Mouse (Mus musculus) stomach, embryonic 16.5 days (tissue): ENCODE measurements around the gene Acpp. TPM values are rescaled to one million over a fixed set of nuclear protein-coding genes. Genes with fewer than 3 reads are reported as not detected.

Source experiments
- ATAC-seq: fragments of 200-750 bp; cut with Nextera tagmentation; 2 replicates; pipeline ENCODE4 v1.8.0; 2017; ENCODE audit warnings: moderate number of reproducible peaks, moderate TSS enrichment; ENCODE audit not compliant: insufficient read depth, low FRiP score
- H3K27ac ChIP-seq: fragments of 300-500 bp; sonication (generic); 2 replicates; pipeline ENCODE4 v1.5.1; 2014; ENCODE audit warnings: low read length
- H3K27me3 ChIP-seq: fragments of 300-500 bp; sonication (generic); 2 replicates; pipeline ENCODE4 v1.6.1; 2014; ENCODE audit warnings: low read length, control low read depth, mixed read lengths; ENCODE audit not compliant: control insufficient read depth, insufficient read depth
- H3K36me3 ChIP-seq: fragments of 300-500 bp; sonication (generic); 2 replicates; pipeline ENCODE4 v1.6.1; 2014; ENCODE audit warnings: low read length; ENCODE audit not compliant: control insufficient read depth, insufficient read depth
- H3K4me1 ChIP-seq: fragments of 300-500 bp; sonication (generic); 2 replicates; pipeline ENCODE4 v1.6.1; 2014; ENCODE audit warnings: low read length, control low read depth, mixed read lengths; ENCODE audit not compliant: control insufficient read depth, insufficient read depth
- H3K4me2 ChIP-seq: fragments of 300-500 bp; sonication (generic); 2 replicates; pipeline ENCODE4 v1.6.1; 2014; ENCODE audit warnings: low read depth, low read length, mixed read lengths
- H3K4me3 ChIP-seq: fragments of 300-500 bp; sonication (generic); replicated peaks from 2 replicates; pipeline ENCODE4 v1.5.1; 2014; ENCODE audit warnings: mild to moderate bottlenecking, low read length
- H3K9ac ChIP-seq: fragments of 300-500 bp; sonication (generic); 2 replicates; pipeline ENCODE4 v1.6.1; 2014; ENCODE audit warnings: low read length
- H3K9me3 ChIP-seq: fragments of 300-500 bp; sonication (generic); replicated peaks from 2 replicates; pipeline ENCODE4 v1.6.1; 2016; ENCODE audit warnings: low read length, control low read depth; ENCODE audit not compliant: control insufficient read depth
- WGBS: fragments of 180-500 bp; shearing (Covaris S2); extraction: QIAGEN DNeasy Blood & Tissue Kit; methylation state at CpG from one replicate; pipeline ENCODE4 v1.1.7; 2014; 5-methylcytosine and 5-hydroxymethylcytosine counted together
- polyA plus RNA-seq: library from polyadenylated mRNA; unstranded; fragments of >200 nt; fragmentation: Nextera tagmentation; extraction: Ambion mirVana; gene quantifications from 2 replicates; pipeline ENCODE4 v1.2.1, GENCODE M21; 2015

Gene Acpp
- polyA plus RNA-seq, 1 experiment from 2014 or later: 1.5 TPM

DNA sequence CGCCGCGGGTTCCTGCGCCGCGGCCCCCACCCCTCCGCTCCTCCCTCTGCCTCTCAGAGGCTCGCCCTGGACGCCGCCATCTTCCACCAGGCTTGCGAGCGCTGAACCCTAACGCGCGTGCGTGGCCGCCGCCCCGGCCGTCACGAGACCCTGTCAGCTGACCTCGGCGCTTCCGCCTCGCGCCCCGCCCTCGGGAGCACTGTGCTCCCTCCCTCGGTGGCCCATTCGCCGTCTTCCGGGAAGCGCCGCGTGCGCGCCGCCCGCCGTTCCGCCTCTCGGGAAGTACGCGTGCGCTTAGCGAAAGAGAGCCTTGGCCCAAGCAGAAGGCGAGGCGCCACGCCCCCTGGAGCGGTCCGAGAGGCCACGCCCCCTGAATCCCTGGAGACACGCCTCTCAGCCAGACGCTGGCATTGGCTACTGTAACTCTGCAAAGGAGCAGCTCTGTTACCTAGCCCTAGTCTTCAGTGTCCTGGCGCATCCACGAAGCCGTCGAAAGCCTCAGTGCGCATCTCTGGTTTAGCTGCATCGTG is 74.7 kb downstream of the Acpp start, which contains the start of gene Dnajc13:
Gene Dnajc13, minus strand, starts transcription at position 108 of the 530 bp plus-strand sequence.
- peak within 1 kb of the TSS; percentile 93 for H3K4me3 ChIP-seq
- H3K4me1 ChIP-seq: peaks cover 15% of the 10 kb centered on the region
- H3K9ac ChIP-seq: peak within 1 kb of the TSS; percentile 92
- no peaks in the 10 kb centered on the region for H3K36me3 ChIP-seq
- WGBS: 1% methylated on average over 60 of the region's 60 CpGs
- H3K27ac ChIP-seq: peak within 1 kb of the TSS; percentile 88
- ATAC-seq: peak; percentile 98
- H3K27me3 ChIP-seq: no peaks in the 10 kb centered on the region
- H3K4me2 ChIP-seq: peak within 1 kb of the TSS; percentile 66
- no peaks in the 10 kb centered on the region for H3K9me3 ChIP-seq

DNA sequence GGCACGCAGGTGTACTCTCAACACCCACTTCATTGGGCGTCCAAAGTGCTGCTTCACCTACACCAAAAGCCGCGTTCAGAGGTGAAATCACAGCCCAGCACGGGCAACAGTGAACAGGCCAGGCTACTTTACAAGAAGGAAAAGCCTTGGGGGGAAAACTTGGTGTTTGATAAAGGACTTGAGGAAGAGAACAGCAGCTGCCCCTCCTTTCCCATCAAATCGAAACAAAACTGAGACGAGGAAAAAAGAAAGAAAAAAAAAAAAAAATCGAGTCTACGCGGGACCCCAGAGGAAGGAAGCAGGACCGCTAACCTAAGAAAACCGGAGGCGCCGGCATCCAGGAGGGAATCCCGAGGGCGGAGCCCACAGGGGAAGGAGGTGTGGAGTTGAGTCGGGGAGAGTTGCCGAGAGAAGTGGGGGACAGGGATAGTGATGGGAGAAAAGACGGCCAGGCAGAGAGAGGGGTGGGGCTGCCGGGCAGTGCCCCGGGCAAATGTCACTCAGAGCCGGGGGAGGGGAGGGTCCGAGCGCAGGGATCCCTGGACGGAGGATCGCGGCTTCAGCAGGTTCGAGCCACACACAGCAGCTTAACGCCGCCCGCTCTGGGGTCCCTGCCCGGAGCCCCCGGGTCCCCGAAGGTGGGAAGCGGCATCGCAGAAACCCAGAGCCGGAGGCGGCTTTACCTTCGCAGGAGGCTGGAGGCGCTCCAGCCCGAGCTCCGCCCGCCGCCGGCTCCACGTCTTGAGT is 75.4 kb downstream of the Acpp start:
- Histone ChIP-seq H3K27me3 (no peaks in the 10 kb centered on the region), H3K4me1 (peaks cover 19% of the 10 kb centered on the region), H3K9me3 (no peaks in the 10 kb centered on the region), H3K4me3 (peak overlapping the region; percentile 93), H3K27ac (peak overlapping the region; percentile 88), H3K4me2 (peak overlapping the region; percentile 66), H3K36me3 (no peaks in the 10 kb centered on the region), H3K9ac (peak overlapping the region; percentile 92)
- ATAC-seq: peak; percentile 54
- WGBS: under 1% methylated on average over 46 of the region's 46 CpGs

DNA sequence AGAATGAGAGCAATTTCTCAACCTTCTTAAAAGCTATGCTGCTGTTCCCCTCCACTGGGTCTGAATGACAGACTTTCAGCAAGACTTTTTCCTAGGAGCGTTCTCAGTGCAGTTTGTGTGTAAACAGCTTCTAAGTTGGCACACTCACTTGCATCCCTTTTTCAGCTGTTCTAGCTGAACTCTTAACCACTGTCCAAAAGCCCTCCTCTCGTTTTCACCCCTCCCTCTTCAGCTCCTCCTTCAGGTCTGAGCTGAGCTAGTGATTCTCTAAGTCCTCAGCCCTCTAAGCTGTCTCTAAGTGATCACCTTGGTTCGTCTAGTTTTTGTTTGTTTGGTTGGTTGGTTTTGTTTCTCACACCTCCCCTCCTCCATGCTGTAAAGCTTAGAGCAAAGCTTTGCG is 77.2 kb downstream of the Acpp start:
- no peak overlapping the region for H3K27ac ChIP-seq
- H3K4me2 ChIP-seq: no peak overlapping the region
- WGBS: 47% methylated on average over 4 of the region's 4 CpGs

DNA sequence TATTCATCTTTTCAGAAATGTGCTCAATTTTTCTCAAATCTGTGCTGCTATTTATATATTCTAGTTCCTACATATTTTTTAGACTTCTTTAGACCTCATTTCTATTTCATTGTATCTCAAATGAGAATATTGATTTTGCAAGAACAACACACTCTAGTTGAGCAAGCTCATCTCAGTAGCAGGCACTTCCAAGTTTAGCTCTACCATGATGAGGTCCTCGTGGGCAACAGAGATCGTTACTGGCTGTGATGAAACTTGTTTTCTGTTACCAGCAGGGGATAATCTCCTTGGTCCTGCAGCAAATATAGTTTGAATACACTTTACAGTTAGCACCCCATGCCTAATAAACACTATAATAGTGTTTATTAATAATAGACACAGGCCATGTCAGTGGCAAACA is 81.5 kb downstream of the Acpp start:
- ATAC-seq: no peak
- no peak overlapping the region for H3K4me2 ChIP-seq
- no peak overlapping the region for H3K27ac ChIP-seq
- peaks cover 19% of the 10 kb centered on the region for H3K4me1 ChIP-seq
- 82% methylated on average over 2 of the region's 2 CpGs for WGBS
- no peaks in the 10 kb centered on the region for H3K27me3 ChIP-seq
- H3K9me3 ChIP-seq: no peaks in the 10 kb centered on the region
- H3K36me3 ChIP-seq: no peaks in the 10 kb centered on the region
- no peak overlapping the region for H3K4me3 ChIP-seq
- no peak overlapping the region for H3K9ac ChIP-seq

More for the DNA sequence above, 77.2 kb downstream of the Acpp start:
- Histone ChIP-seq H3K4me3 (no peak overlapping the region), H3K9me3 (no peaks in the 10 kb centered on the region), H3K36me3 (no peaks in the 10 kb centered on the region), H3K4me1 (peaks cover 24% of the 10 kb centered on the region), H3K9ac (no peak overlapping the region), H3K27me3 (no peaks in the 10 kb centered on the region)
- no peak for ATAC-seq

DNA sequence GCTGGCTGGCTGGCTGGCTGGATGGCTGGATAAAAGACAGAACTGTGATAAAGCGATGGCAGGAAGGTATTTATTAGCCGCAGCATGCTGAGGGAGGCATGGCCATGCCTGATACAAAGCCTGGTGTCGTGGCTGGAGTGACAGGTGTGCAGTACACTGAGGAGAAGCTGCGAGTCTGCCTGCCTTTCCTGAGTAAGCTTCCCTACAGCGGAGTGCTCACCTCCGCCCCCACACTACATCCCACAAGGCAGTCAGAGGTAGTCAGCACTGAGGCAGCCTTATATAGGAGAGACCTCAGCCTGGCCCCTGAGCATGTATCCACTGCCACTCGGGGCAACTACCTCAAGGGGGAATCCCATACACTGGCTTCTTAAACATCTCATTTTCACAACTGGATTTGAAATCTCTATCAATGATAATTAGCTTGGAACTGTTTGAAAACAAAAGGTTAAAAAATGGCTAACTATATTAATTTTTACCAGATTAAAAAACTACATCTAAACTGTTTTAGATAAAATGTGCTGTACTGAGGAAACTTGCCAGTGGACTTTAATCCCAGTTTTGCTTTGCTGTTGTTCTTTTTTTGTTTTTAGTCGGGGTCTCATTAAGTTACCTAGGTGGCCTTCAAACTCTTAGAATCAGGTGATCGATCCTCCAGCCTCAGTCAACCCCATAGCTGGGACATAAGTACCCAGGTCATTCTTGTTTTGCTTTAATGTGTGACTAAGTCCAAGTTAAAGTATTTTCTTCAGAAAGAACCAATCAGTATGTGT is 83.0 kb downstream of the Acpp start:
- H3K9me3 ChIP-seq: no peaks in the 10 kb centered on the region
- no peaks in the 10 kb centered on the region for H3K27me3 ChIP-seq
- H3K36me3 ChIP-seq: no peaks in the 10 kb centered on the region
- H3K27ac ChIP-seq: no peak overlapping the region
- no peak overlapping the region for H3K4me2 ChIP-seq
- peak; percentile 17; the same call in 1 of the 2 replicates for ATAC-seq
- H3K9ac ChIP-seq: no peak overlapping the region
- no peak overlapping the region for H3K4me3 ChIP-seq
- 71% methylated on average over 9 of the region's 9 CpGs for WGBS
- peaks cover 12% of the 10 kb centered on the region; the same call in 1 of the 2 replicates for H3K4me1 ChIP-seq

DNA sequence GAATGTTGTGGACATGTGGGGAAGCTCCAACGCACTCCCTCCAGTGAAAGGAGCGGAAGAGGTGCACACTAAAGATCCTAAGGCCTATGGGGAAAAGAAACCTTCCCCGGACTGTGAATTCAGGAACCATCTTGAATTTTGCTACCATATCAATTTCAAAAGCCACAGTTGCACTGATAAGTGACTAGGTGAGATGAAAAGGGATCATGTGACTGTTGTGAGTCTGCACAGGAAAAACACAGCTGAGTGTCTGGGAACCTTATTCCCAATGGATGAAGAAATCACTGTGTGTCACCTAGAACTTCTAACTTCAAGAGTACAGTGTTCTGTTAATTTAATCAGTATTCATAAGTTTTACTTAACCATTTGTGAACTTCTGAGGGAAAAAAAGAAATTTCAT is 84.9 kb downstream of the Acpp start:
- H3K36me3 ChIP-seq: no peaks in the 10 kb centered on the region
- 97% methylated on average over 3 of the region's 3 CpGs for WGBS
- no peak overlapping the region for H3K4me2 ChIP-seq
- H3K27ac ChIP-seq: no peak overlapping the region
- H3K27me3 ChIP-seq: no peaks in the 10 kb centered on the region
- H3K4me3 ChIP-seq: no peak overlapping the region
- H3K9ac ChIP-seq: no peak overlapping the region
- ATAC-seq: no peak
- no peaks in the 10 kb centered on the region for H3K9me3 ChIP-seq
- H3K4me1 ChIP-seq: peaks cover 17% of the 10 kb centered on the region; the same call in 1 of the 2 replicates

DNA sequence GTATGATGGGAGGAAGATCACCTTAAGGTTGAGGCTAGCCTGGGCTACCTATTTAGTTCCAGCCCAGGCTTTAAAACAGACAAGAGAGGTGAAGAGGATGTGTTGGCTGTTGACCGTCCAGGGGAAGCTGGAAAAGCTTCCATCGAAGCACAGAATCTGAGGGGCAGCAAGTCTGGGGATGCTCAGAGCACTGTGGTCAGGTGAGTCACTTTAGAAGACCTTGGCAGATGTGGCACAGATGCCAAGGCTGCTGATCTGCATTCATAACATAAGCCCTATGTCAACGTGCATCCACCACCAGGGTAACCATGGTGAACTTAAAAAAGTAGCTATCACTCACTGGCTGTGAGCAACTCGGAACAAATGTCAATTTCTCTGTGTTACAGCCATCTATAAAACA is 85.9 kb downstream of the Acpp start:
- Histone ChIP-seq H3K4me3 (no peak overlapping the region), H3K27me3 (no peaks in the 10 kb centered on the region), H3K9ac (no peak overlapping the region), H3K36me3 (no peaks in the 10 kb centered on the region), H3K4me2 (no peak overlapping the region), H3K9me3 (no peaks in the 10 kb centered on the region), H3K27ac (no peak overlapping the region), H3K4me1 (peaks cover 8% of the 10 kb centered on the region; the same call in 1 of the 2 replicates)
- no peak for ATAC-seq
- WGBS: 84% methylated on average over 4 of the region's 4 CpGs

DNA sequence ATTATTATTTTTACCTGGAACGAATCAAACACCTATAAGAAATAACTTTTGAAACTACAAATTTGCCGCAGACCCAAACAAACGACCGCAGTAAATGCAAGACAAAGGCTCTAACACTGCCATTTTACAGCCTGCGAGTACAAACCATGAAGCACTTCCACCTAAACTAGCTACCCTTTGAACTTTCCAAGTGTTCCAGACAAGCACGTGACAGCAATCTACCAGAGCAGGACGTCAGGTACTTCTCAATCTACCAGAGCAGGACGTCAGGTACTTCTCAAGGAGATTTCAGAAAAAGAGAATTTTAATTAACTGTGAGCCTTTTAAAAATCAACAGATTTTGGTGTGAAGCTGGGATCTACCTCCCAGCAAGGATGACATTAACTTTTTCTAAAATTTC is 86.4 kb downstream of the Acpp start:
- no peak overlapping the region for H3K27ac ChIP-seq
- no peak for ATAC-seq
- no peaks in the 10 kb centered on the region for H3K36me3 ChIP-seq
- WGBS: 80% methylated on average over 8 of the region's 8 CpGs
- H3K4me3 ChIP-seq: no peak overlapping the region
- no peaks in the 10 kb centered on the region for H3K27me3 ChIP-seq
- no peaks in the 10 kb centered on the region for H3K9me3 ChIP-seq
- no peak overlapping the region for H3K9ac ChIP-seq
- no peak overlapping the region for H3K4me2 ChIP-seq
- peaks cover 8% of the 10 kb centered on the region; the same call in 1 of the 2 replicates for H3K4me1 ChIP-seq
